Mouse (Mus musculus) spleen, adult 2 months (tissue): ENCODE measurements around the gene Nat8.

Source experiments
- CTCF ChIP-seq: fragments of 200-500 bp; IDR thresholded peaks from 2 replicates; pipeline ENCODE4 v1.5.1; 2011; ENCODE audit warnings: mild to moderate bottlenecking, inconsistent platforms; ENCODE audit not compliant: insufficient read depth, insufficient read length, insufficient replicate concordance; ENCODE audit errors: extremely low read depth
- POLR2A ChIP-seq: fragments of 200-500 bp; IDR thresholded peaks from 2 replicates; pipeline ENCODE4 v1.6.1; 2011; ENCODE audit warnings: low read depth, low read length, inconsistent platforms

GRCm38 (mm10) chr6:85829462-85829861 lies 2.4 kb downstream of the Nat8 start:
- TF ChIP-seq CTCF (no peak), POLR2A (no peak)
